Mouse (Mus musculus) cerebellum, postnatal 14 days (tissue): Measurements from ENCODE around the gene Haghl.

Experiments
- DNase-seq, 2 experiments: peaks; one replicate each; pipeline ENCODE4 v3.0.0; 2021; ENCODE audit warnings: mixed read lengths in 2 of 2

The Haghl gene

DNA sequence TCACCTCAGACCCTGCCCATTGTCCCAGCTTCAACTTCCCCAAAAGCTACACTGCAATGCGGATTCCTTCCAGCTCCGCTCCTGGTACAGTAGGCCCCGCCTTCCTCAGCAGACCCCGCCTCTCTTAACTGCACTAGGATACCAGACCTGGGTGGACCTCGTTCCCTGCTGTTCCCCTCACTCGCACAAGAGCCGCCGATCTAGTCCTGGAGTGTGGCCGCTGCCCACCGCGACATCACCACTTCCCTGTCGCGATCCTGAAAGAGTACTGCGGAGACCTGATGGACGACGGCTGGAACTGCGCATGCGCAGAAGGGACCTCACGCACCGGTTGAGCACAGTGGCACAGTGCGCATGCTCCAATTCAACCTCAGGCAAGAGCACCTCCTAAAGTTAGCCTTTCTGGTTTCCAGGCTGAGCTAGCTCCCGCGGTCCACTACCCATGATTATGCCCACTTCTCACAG lies at the start of gene Haghl:
Haghl (minus strand) TSS at position 393 of the 465 bp plus-strand sequence.
- peak; percentile 98 for DNase-seq

DNA sequence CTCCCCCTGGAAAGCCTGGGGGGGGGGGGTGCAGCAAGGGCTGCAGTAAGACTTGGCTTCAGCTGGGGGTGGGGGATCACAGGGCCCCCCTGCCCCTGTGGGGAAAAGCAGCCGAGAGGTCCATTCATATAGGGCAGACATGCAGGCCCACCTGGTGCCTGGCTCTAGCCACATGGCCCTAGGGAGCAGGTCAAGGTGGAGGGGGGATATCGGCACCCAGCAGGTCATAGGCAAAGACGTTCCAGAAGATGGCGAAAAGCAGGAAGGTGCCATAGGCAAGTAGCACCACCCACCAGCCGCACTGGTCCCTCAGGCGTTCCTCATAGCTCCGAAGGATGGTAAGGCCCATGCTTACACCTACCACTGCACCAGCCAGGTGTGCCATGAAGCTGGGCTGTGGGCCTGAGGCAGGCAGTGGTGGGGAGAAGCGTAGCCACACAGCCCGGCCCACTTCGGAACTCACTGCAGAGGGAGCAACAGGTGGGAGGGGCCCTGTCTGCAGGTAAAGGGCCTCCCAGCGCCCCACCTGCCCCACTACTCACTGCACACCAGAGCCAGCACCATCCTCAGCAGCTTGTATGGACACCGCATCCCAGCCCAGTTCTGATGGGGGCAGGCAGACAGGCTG lies 49.2 kb upstream of the Haghl start:
- DNase-seq = no peak

DNA sequence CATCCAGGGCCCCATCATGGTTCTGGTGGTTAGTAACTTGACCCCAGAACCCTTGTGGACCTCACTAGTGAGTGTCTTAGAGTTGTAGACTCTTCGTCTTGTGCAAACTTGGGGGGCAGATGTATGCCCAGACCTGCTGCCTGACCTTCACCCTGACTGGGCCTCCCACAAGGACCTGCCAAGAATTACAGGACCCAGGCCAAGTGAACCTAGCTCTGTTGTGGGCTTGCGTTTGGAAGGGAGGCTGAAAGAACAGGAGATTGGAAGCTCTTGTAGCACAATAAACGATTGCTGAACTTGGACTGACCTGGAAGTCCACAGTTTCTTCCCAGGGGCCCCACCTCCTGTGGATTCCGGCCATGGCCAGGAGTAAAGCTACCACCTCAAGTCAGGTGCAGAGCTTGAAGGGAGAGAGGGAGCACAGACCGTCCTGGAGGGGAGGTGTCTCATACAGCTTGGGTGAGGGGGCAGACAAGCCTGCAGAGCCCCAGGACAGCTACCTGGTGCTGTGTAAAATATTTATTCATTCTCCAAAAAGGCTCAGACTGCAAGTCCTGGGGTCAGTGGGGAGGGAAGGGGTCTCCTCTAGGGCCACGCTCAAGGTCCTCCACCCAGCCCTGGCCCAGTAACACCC lies 48.6 kb upstream of the Haghl start:
- no peak for DNase-seq

DNA sequence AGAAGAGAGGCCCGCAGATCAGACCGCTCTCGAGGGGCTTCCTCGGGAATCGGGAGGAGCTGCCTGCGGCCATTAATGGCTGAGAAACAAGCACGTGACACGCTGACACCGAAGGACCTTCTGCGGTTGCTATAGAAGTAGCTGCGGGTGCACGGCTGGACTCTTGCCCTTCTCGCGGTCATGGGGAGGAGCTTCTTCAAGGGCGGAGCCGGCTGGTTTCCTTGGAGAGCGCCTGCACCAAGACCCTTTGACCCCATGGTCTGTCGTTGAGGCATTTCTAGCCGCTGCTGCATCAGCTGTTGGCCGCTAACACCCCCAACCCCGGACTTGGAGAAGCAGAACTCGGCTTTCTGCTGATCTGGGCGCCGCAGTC lies 47.8 kb upstream of the Haghl start, which contains the start of gene Stub1:
Stub1 (minus strand) TSS at position 114 of the 373 bp plus-strand sequence.
- peak; percentile 92 to 94 for DNase-seq

- DNase-seq = peak; percentile 99 to 100
Measured at GRCm38 (mm10) chr17:25832436-25833290, 47.2 kb upstream of the Haghl start.

- DNase-seq = peak; percentile 67 to 77
Measured at GRCm38 (mm10) chr17:25831451-25832281, 46.2 kb upstream of the Haghl start.

GRCm38 (mm10) chr17:25830806-25831431 lies 45.4 kb upstream of the Haghl start:
- DNase-seq = no peak

DNA sequence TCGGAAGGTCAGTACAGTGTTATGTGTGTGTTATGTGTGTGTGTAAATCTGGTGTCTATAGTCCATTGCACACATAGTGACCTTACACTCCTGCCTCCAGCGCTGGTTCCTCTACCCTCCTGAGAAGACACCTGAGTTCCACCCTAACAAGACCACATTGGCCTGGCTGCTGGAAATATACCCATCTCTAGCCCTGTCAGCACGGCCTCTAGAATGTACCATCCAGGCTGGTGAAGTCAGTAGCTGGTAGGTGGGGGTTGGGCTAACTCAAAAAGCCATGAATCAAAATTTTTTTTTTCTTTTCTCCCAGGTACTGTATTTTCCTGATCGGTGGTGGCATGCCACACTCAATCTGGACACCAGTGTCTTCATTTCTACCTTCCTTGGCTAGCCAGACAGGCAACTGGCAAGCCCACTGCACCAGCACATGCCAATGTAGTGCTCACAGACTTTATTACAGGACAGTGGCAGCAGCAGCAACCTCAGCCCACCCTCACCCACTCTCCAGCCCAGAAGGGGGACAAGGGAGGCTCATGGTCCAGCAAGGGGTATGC lies 44.8 kb upstream of the Haghl start:
- DNase-seq = no peak

DNA sequence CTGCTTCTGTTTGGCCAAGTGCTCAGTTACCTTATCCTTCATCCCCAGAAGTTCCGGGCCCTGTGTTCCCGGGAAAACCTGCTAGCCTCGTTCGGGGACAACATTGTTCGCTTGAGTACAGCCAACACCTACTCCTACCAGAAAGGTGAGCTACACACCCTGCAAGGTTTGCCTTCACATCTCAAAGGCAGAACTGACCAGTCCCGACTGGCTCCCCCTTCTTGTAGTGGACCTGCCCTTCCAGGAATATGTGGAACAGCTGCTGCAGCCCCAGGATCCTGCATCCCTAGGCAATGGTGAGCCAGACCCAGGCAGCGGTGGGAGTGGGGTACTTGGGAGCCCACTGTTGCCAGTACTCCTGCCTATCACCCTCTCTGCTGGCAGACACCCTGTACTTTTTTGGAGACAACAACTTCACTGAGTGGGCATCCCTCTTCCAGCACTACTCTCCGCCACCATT lies 44.1 kb upstream of the Haghl start:
- no peak for DNase-seq

DNA sequence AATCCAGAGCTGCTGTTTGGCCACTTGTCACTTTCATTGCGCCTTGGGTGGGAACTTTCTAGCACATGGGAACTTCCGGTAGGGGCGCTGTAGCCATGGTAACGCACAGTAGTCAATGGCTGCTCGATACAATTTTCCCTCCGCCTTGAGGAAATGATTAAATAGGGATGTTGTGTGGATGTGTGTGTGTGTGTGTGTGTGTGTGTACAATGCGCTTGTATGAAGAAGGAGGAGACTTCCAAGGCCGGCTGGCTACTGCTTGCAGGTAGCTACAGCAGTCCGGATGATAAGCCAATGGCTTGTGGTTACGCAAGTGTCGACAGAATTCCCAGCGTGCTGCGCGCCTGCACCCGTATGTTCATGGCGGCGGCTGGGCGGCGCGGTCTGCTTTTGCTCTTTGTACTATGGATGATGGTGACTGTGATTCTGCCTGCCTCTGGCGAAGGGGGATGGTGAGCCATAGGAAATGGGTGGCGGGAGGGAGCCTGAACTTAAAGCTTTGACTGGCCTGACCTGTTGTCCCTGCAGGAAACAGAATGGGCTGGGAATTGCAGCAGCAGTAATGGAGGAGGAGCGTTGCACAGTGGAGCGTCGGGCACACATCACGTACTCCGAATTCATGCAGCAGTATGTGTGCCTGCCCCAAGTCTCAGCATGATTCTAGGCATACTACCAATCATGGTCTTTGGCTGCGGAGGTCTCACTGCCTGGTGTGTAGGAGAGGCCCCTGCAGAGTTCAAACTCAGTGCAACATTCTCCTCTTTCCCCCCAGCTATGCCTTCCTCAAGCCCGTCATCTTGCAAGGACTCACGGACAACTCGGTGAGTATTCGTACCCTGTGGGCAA lies 43.5 kb upstream of the Haghl start, which contains the start of gene Jmjd8:
Jmjd8 (plus strand) TSS at position 156 of the 846 bp plus-strand sequence.
- peak; percentile 83 to 87 for DNase-seq

- DNase-seq = no peak
Measured at GRCm38 (mm10) chr17:25828223-25828594, 42.7 kb upstream of the Haghl start.

DNA sequence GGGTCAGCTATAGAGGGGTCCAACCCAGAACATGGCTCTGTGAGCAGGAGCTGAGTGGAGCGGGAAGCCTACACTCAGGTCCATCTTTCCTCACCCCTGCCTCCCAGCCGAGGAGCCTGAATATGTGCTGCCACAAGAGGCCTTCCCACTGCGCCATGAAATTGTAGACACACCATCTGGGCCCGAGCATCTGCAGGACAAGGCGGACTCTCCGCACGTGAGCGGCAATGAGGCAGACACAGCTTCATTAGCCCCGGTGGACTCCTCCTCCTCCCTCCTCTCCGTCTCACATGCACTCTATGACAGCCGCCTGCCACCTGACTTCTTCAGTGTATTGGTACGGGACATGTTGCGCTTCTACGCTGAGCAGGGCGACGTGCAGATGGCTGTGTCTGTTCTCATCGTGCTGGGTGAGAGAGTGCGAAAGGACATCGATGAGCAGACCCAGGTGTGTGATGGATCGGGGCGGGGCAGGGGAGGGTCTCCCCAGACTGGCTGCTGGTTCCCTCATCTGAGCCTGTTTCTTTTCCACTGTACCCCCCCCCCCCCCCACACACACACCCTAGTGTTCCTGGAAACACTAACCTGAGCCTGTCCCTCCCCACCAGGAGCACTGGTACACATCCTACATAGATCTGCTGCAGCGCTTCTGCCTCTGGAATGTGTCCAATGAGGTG lies 42.2 kb upstream of the Haghl start:
- no peak for DNase-seq

DNA sequence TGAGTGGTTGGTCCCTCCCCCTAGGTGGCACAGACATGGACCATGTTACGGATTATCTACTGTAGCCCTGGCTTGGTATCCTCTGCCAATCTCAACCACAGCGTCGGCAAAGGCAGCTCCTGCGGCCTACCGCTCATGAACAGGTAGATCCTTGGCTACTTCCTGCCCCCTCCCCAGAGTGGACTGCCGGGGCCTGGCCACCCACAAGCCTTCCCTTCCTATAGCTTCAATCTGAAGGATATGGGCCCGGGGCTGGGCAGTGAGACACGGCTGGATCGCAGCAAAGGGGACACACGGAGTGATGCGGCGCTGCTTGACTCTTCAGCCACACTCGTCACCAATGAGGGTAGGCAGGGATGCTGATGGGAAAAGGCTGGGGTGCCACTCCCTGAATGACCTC lies 41.5 kb upstream of the Haghl start:
- DNase-seq = no peak

DNA sequence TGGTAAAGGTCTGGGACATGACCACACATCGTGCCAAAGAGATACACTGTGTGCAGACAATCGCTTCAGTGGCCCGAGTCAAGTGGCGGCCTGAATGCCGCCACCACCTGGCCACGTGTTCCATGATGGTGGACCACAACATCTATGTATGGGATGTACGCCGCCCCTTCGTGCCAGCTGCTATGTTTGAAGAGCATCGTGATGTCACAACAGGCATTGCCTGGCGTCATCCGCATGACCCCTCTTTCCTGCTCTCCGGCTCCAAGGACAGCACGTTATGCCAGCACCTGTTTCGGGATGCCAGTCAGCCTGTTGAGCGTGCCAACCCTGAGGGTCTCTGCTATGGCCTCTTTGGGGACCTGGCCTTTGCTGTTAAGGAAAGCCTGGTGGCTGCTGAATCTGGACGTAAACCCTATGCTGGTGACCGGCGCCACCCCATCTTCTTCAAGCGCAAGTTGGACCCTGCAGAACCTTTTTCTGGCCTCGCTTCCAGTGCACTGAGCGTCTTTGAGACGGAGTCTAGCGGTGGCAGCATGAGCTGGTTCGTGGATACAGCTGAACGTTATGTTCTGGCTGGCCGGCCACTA lies 40.6 kb upstream of the Haghl start:
- peak in 1 of 2 experiments; percentile 10 for DNase-seq

DNA sequence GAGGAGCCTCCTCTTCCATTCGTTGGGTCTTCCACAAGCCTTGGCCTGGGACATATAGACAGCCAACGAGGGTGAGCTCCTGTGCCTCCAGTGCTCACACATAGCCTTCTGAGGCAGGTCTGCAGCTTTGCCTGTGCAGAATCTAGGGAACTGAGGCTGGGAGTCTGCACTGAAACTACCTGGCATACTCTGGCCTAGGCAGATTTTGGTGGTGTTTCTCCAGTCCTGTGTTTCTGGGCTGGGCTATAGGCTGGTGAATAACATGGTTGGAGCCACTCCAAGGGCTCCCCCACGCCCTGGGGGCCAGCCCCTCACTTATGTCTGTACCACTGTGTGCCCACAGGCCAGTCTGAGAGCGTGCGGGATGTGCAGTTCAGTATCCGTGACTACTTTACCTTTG lies 39.8 kb upstream of the Haghl start:
- DNase-seq = no peak

DNA sequence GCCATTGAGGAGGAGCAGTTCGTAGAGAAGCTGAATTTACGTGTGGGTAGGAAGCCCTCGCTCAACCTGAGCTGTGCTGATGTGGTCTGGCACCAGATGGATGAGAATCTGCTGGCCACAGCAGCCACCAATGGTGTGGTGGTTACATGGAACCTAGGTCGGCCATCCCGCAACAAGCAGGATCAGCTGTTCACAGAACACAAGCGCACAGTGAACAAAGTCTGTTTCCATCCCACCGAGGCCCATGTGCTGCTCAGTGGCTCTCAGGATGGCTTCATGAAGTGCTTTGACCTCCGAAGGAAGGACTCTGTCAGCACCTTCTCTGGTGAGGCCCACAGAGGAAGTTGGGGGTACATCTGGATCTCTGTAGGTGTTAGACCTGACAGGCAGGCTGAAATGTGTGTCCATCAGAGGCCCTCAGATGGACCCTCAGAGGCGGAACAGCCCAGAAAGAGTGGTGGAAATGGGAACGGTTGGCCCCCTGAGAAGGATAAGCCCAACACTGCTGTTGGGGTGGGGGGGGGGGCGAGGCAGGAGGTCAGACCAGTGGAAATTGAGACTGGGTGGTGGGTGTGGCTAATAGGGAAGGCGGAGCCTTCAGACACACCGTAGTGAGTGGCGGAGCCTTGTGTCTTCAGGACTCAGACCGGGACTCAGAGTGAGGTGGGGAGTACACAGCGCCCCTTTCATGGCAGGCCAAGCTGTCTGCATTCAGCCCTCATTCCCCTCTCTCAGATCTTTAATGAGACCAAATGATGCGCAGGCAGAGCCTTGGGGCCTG lies 39.1 kb upstream of the Haghl start:
- DNase-seq = no peak

DNA sequence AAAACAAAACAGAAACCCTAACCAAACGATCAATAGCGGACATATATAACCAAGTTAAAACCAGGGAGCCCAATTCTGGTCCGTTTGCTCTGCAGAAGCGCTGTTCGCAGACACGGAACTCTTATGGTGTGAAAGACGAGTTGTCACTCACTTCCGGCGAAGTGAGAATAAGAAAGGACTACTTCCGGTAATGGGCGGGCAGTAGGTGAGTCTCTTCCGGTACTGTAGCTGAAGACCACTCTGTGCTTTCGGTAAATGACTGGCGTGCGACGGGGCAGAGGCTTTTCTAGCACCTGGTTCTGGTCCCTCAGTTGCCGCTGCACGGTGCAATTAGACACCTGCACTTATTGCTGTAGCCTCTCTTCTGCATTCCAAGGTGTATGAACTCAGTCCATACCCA lies 38.0 kb upstream of the Haghl start, which contains the start of gene Wdr24:
Wdr24 (plus strand) TSS at position 176 of the 400 bp plus-strand sequence.
- DNase-seq = peak; percentile 85 to 89
